In genomic region chr12:52005877-52006632, GRCm38 (mm10) we compare ENCODE assay signal across 8 mouse cellular contexts. TPM values are rescaled to one million over a fixed set of nuclear protein-coding genes. Genes with fewer than 3 reads are reported as not detected.
DNase-seq lines count a peak whose midpoint lies in the region; ATAC-seq lines count a peak whose summit lies in the region.

TSS of gene Dtd2 (minus strand) at chr12:52006501.

- H3K4me2 ChIP-seq in hindbrain, embryonic 11.5 days (replicated peaks; ENCODE audit: low read depth, low read length), result peak within 1 kb of the TSS; percentile 57

- DNase-seq in MEL-GATA-1-ER (ENCODE audit: extremely low read depth, low read depth), result peak; percentile 58
- peak; percentile 92 for DNase-seq in cerebellum, adult 8-10 months
- DNase-seq in hindbrain, embryonic 11.5 days (ENCODE audit: low spot score), result peak; percentile 97
- peak; percentile 97 to 98 for DNase-seq in layer of hippocampus, postnatal 10 days (ENCODE audit: low spot score in 2 of 2)
- peak; percentile 95 for DNase-seq in lung, postnatal 10 days
- peak; percentile 94 for DNase-seq in ovary, postnatal 36 days (ENCODE audit: low spot score)
- DNase-seq in thymus, postnatal 25 days, result peak; percentile 97

- H3K9me3 ChIP-seq in hindbrain, embryonic 11.5 days (ENCODE audit: control insufficient read depth, low read length), result no peaks in the 10 kb centered on the region

- no peaks in the 10 kb centered on the region for H3K36me3 ChIP-seq in hindbrain, embryonic 11.5 days (ENCODE audit: control insufficient read depth, insufficient read depth, low read length)

- no peaks in the 10 kb centered on the region for H3K4me1 ChIP-seq in hindbrain, embryonic 11.5 days (replicated peaks; ENCODE audit: control insufficient read depth, insufficient read depth, low read length)

- 2% methylated on average over 46 of the region's 46 CpGs for WGBS in hindbrain, embryonic 11.5 days

- peak; percentile 85 for ATAC-seq in frontal cortex, adult (ENCODE audit: low TSS enrichment)
- peak; percentile 94 for ATAC-seq in hindbrain, embryonic 11.5 days (ENCODE audit: low FRiP score)

- peak within 1 kb of the TSS; percentile 78 for H3K9ac ChIP-seq in hindbrain, embryonic 11.5 days (ENCODE audit: low read depth, low read length)

- peak within 1 kb of the TSS; percentile 73 for H3K4me3 ChIP-seq in hindbrain, embryonic 11.5 days (ENCODE audit: low read depth, low read length)

- no peaks in the 10 kb centered on the region for H3K27me3 ChIP-seq in hindbrain, embryonic 11.5 days (ENCODE audit: control insufficient read depth, insufficient read depth, low read length)

- H3K27ac ChIP-seq in hindbrain, embryonic 11.5 days (ENCODE audit: low read depth, low read length), result 0 out of 2 replicates have a peak within 1 kb of the TSS, but pooled peaks have one; percentile 27

RNA-seq across cellular contexts. Expression of gene Dtd2, which starts in this region (rescaled TPM):
- polyA plus RNA-seq in hindbrain, embryonic 11.5 days (2014; fragmentation: Nextera tagmentation; extraction: Ambion mirVana), result 20.8 and 25.1 TPM in 2 replicates
- total RNA-seq in layer of hippocampus, postnatal 10 days (2021), result 10 to 100 TPM; 10.5 to 13.3 TPM

Comparison
In these comparisons a context has a peak if more than half of its experiments do, and no peak if none do; other contexts are left out.
1. Peak in every context shown above with its lines: DNase-seq, ATAC-seq, H3K4me3 ChIP-seq and H3K27ac ChIP-seq.